Mouse (Mus musculus) cerebellum, adult 2 months (tissue): Measurements from ENCODE around the gene Ddx23. TPM values are rescaled to one million over a fixed set of nuclear protein-coding genes. Genes with fewer than 3 reads are reported as not detected.

Experiments used
- DNase-seq, 2 experiments: peaks; one replicate each; pipeline ENCODE4 v3.0.0; 2021
- H3K27ac ChIP-seq: fragments of 200-500 bp; 2 replicates; pipeline ENCODE4 v1.5.1; 2012; ENCODE audit warnings: low read length, control low read depth, inconsistent platforms; ENCODE audit not compliant: insufficient read depth
- H3K27me3 ChIP-seq: fragments of 200-500 bp; 2 replicates; pipeline ENCODE4 v1.6.1; 2012; ENCODE audit warnings: inconsistent platforms, mild to moderate bottlenecking, low read length, moderate library complexity; ENCODE audit not compliant: control insufficient read depth, insufficient read depth
- H3K4me1 ChIP-seq: fragments of 200-500 bp; 2 replicates; pipeline ENCODE4 v1.6.1; 2011; ENCODE audit warnings: low read length; ENCODE audit not compliant: control insufficient read depth, insufficient read depth
- H3K4me3 ChIP-seq: fragments of 200-500 bp; replicated peaks from 2 replicates; pipeline ENCODE3; 2011; ENCODE audit warnings: mild to moderate bottlenecking, low read depth, low read length, control low read depth; ENCODE audit not compliant: insufficient read depth
- CTCF ChIP-seq: fragments of 200-500 bp; IDR thresholded peaks from 2 replicates; pipeline ENCODE4 v1.5.1; 2011; ENCODE audit warnings: low read depth, mild to moderate bottlenecking, control low read depth, low read length, moderate library complexity, borderline replicate concordance; ENCODE audit not compliant: insufficient read depth
- POLR2A ChIP-seq: fragments of 200-500 bp; IDR thresholded peaks from 2 replicates; pipeline ENCODE4 v1.6.1; 2011; ENCODE audit warnings: low read length, control low read depth, borderline replicate concordance; ENCODE audit not compliant: insufficient read depth
- WGBS: fragments of 180-500 bp; shearing (Covaris S2); methylation state at CpG from one replicate; pipeline ENCODE4 v1.1.7; 2018; 5-methylcytosine and 5-hydroxymethylcytosine counted together
- polyA plus RNA-seq: library from polyadenylated mRNA; depleted of rRNA; stranded (reverse); fragments of >200 nt; gene quantifications from 2 replicates; pipeline ENCODE4 v1.2.3, GENCODE M21; 2012

The Ddx23 gene
- polyA plus RNA-seq, 1 experiment = 69.4 TPM

GRCm38 (mm10) chr15:98677977-98678376, 15.3 kb upstream of the Ddx23 start:
- Histone ChIP-seq H3K27me3 (no peaks in the 10 kb centered on the region), H3K4me1 (peaks cover 4% of the 10 kb centered on the region; the same call in 1 of the 2 replicates), H3K4me3 (no peak overlapping the region), H3K27ac (no peak overlapping the region)
- DNase-seq = peak; percentile 32 to 43
- WGBS = 36% methylated on average over 7 of the region's 7 CpGs
- TF ChIP-seq POLR2A (no peak), CTCF (no peak)

GRCm38 (mm10) chr15:98676940-98677728, 14.4 kb upstream of the Ddx23 start, which contains the start of gene Rnd1:
Gene Rnd1 (minus strand): TSS chr15:98677461.
- Histone ChIP-seq H3K27ac (peak within 1 kb of the TSS; percentile 52; the same call in 1 of the 2 replicates), H3K4me1 (peaks cover 4% of the 10 kb centered on the region; the same call in 1 of the 2 replicates), H3K27me3 (no peaks in the 10 kb centered on the region), H3K4me3 (peak within 1 kb of the TSS; percentile 91)
- DNase-seq = peak; percentile 95
- TF ChIP-seq CTCF (no peak), POLR2A (peak; percentile 100)
- WGBS = under 1% methylated on average over 37 of the region's 37 CpGs

- no peak overlapping the region for H3K27ac ChIP-seq
- H3K27me3 ChIP-seq = no peaks in the 10 kb centered on the region
- TF ChIP-seq CTCF (no peak), POLR2A (no peak)
- H3K4me1 ChIP-seq = peaks cover 4% of the 10 kb centered on the region; the same call in 1 of the 2 replicates
- H3K4me3 ChIP-seq = peak overlapping the region; percentile 91
- WGBS = 0% methylated on average over 9 of the region's 9 CpGs
- DNase-seq = peak; percentile 65 to 69
Observed at GRCm38 (mm10) chr15:98676471-98676870, 13.8 kb upstream of the Ddx23 start.

GRCm38 (mm10) chr15:98675634-98676250, 13.0 kb upstream of the Ddx23 start:
- WGBS = 11% methylated on average over 14 of the region's 14 CpGs
- TF ChIP-seq CTCF (no peak), POLR2A (no peak)
- DNase-seq = peak in 1 of 2 experiments; percentile 26

GRCm38 (mm10) chr15:98674994-98675545, 12.4 kb upstream of the Ddx23 start:
- no peak overlapping the region for H3K27ac ChIP-seq
- TF ChIP-seq POLR2A (no peak), CTCF (no peak)
- peak overlapping the region; percentile 19 for H3K4me3 ChIP-seq
- no peak for DNase-seq
- WGBS = 41% methylated on average over 11 of the region's 11 CpGs
- H3K4me1 ChIP-seq = peaks cover 4% of the 10 kb centered on the region; the same call in 1 of the 2 replicates
- H3K27me3 ChIP-seq = no peaks in the 10 kb centered on the region

More at GRCm38 (mm10) chr15:98675634-98676250, 13.0 kb upstream of the Ddx23 start:
- no peaks in the 10 kb centered on the region for H3K27me3 ChIP-seq
- no peak overlapping the region for H3K27ac ChIP-seq
- H3K4me1 ChIP-seq = peaks cover 4% of the 10 kb centered on the region; the same call in 1 of the 2 replicates
- peak overlapping the region; percentile 91 for H3K4me3 ChIP-seq

- TF ChIP-seq POLR2A (no peak), CTCF (no peak)
- DNase-seq = no peak
- no peak overlapping the region for H3K4me3 ChIP-seq
- no peaks in the 10 kb centered on the region for H3K27me3 ChIP-seq
- peaks cover 4% of the 10 kb centered on the region; the same call in 1 of the 2 replicates for H3K4me1 ChIP-seq
- H3K27ac ChIP-seq = no peak overlapping the region
- 38% methylated on average over 7 of the region's 7 CpGs for WGBS
Observed at GRCm38 (mm10) chr15:98674284-98674993, 11.7 kb upstream of the Ddx23 start.

GRCm38 (mm10) chr15:98673732-98674131, 11.0 kb upstream of the Ddx23 start:
- WGBS = 87% methylated on average over 7 of the region's 7 CpGs
- no peak for DNase-seq

More at GRCm38 (mm10) chr15:98673732-98674131, 11.0 kb upstream of the Ddx23 start:
- no peak overlapping the region for H3K27ac ChIP-seq
- H3K4me1 ChIP-seq = peaks cover 4% of the 10 kb centered on the region; the same call in 1 of the 2 replicates
- no peak for TF ChIP-seq CTCF
- TF ChIP-seq POLR2A = no peak
- no peaks in the 10 kb centered on the region for H3K27me3 ChIP-seq
- H3K4me3 ChIP-seq = no peak overlapping the region
